Mouse (Mus musculus) megakaryocyte, embryonic 14.5 days (primary cell): ENCODE results near the gene Egfem1. TPM values are rescaled to one million over a fixed set of nuclear protein-coding genes. Genes with fewer than 3 reads are reported as not detected.

Experiments
- H3K27me3 ChIP-seq: replicated peaks from 2 replicates; pipeline ENCODE3; 2012; ENCODE audit warnings: inconsistent platforms
- H3K36me3 ChIP-seq: replicated peaks from 2 replicates; pipeline ENCODE3; 2012; ENCODE audit warnings: low read length, inconsistent platforms, mixed read lengths
- H3K4me1 ChIP-seq: 2 replicates; pipeline ENCODE4 v1.6.1; 2012; ENCODE audit warnings: inconsistent platforms
- H3K4me3 ChIP-seq: replicated peaks from 2 replicates; pipeline ENCODE3; 2012; ENCODE audit warnings: moderate library complexity, mild to moderate bottlenecking, inconsistent platforms
- H3K9me3 ChIP-seq: 2 replicates; pipeline ENCODE4 v1.6.1; 2012; ENCODE audit warnings: inconsistent platforms
- FLI1 ChIP-seq: IDR thresholded peaks from 2 replicates; pipeline ENCODE4 v1.6.1; 2012; ENCODE audit warnings: low read length, inconsistent platforms, mixed read lengths
- GATA1 ChIP-seq: IDR thresholded peaks from 3 replicates; pipeline ENCODE4 v1.6.1; 2012; ENCODE audit warnings: mixed read lengths, low read length, inconsistent platforms, borderline replicate concordance
- polyA plus RNA-seq: library from polyadenylated mRNA; stranded (reverse); fragments of >175 nt; gene quantifications from 2 replicates; pipeline ENCODE4 v1.2.3, GENCODE M21; 2012; ENCODE audit warnings: low replicate concordance; ENCODE audit not compliant: insufficient read depth

The Egfem1 gene
- polyA plus RNA-seq: not detected in 2 replicates

- peaks cover 3% of the 10 kb centered on the region; the same call in 1 of the 2 replicates for H3K4me1 ChIP-seq
- H3K4me3 ChIP-seq: peak within 1 kb of the TSS; percentile 14
- H3K27me3 ChIP-seq: peaks cover 26% of the 10 kb centered on the region
- H3K9me3 ChIP-seq: peaks cover 8% of the 10 kb centered on the region; the same call in 1 of the 2 replicates
- TF ChIP-seq FLI1 (no peak), GATA1 (no peak)
- H3K36me3 ChIP-seq: no peaks in the 10 kb centered on the region
Observed at GRCm38 (mm10) chr3:29081952-29082295, at the start of gene Egfem1. TSS of gene Egfem1 (plus strand) at chr3:29082023.

- Histone ChIP-seq H3K9me3 (no peaks in the 10 kb centered on the region), H3K4me1 (no peaks in the 10 kb centered on the region), H3K4me3 (no peak overlapping the region), H3K36me3 (no peaks in the 10 kb centered on the region), H3K27me3 (no peaks in the 10 kb centered on the region)
- TF ChIP-seq FLI1 (no peak), GATA1 (no peak)
Observed at GRCm38 (mm10) chr3:29033107-29033506, 48.7 kb upstream of the Egfem1 start.

GRCm38 (mm10) chr3:29036146-29036545 lies 45.7 kb upstream of the Egfem1 start:
- TF ChIP-seq GATA1 (no peak), FLI1 (no peak)
- Histone ChIP-seq H3K9me3 (peaks cover 4% of the 10 kb centered on the region; the same call in 1 of the 2 replicates), H3K36me3 (no peaks in the 10 kb centered on the region), H3K4me3 (no peak overlapping the region), H3K27me3 (no peaks in the 10 kb centered on the region), H3K4me1 (no peaks in the 10 kb centered on the region)

- Histone ChIP-seq H3K36me3 (no peaks in the 10 kb centered on the region), H3K27me3 (no peaks in the 10 kb centered on the region), H3K9me3 (peaks cover 4% of the 10 kb centered on the region; the same call in 1 of the 2 replicates), H3K4me1 (no peaks in the 10 kb centered on the region), H3K4me3 (no peak overlapping the region)
- TF ChIP-seq GATA1 (no peak), FLI1 (no peak)
Observed at GRCm38 (mm10) chr3:29036620-29037019, 45.2 kb upstream of the Egfem1 start.

- TF ChIP-seq GATA1 (no peak), FLI1 (no peak)
- Histone ChIP-seq H3K27me3 (no peaks in the 10 kb centered on the region), H3K4me3 (no peak overlapping the region), H3K9me3 (peaks cover 7% of the 10 kb centered on the region; the same call in 1 of the 2 replicates), H3K4me1 (no peaks in the 10 kb centered on the region), H3K36me3 (no peaks in the 10 kb centered on the region)
Observed at GRCm38 (mm10) chr3:29040064-29040463, 41.8 kb upstream of the Egfem1 start.

- no peak for TF ChIP-seq FLI1
- no peak for TF ChIP-seq GATA1
- no peaks in the 10 kb centered on the region for H3K36me3 ChIP-seq
- H3K4me1 ChIP-seq: no peaks in the 10 kb centered on the region
- H3K27me3 ChIP-seq: no peaks in the 10 kb centered on the region
- H3K9me3 ChIP-seq: peaks cover 5% of the 10 kb centered on the region
- H3K4me3 ChIP-seq: no peak overlapping the region
Observed at GRCm38 (mm10) chr3:29046281-29046680, 35.5 kb upstream of the Egfem1 start.

- TF ChIP-seq GATA1 (no peak), FLI1 (no peak)
- H3K27me3 ChIP-seq: no peaks in the 10 kb centered on the region
- no peak overlapping the region for H3K4me3 ChIP-seq
- no peaks in the 10 kb centered on the region for H3K4me1 ChIP-seq
- H3K9me3 ChIP-seq: peaks cover 5% of the 10 kb centered on the region
- no peaks in the 10 kb centered on the region for H3K36me3 ChIP-seq
Observed at GRCm38 (mm10) chr3:29047273-29047932, 34.4 kb upstream of the Egfem1 start.

GRCm38 (mm10) chr3:29063156-29063555 lies 18.7 kb upstream of the Egfem1 start:
- Histone ChIP-seq H3K4me1 (no peaks in the 10 kb centered on the region), H3K9me3 (no peaks in the 10 kb centered on the region), H3K36me3 (no peaks in the 10 kb centered on the region), H3K27me3 (no peaks in the 10 kb centered on the region), H3K4me3 (no peak overlapping the region)
- TF ChIP-seq FLI1 (no peak), GATA1 (no peak)

GRCm38 (mm10) chr3:29068428-29069098 lies 13.3 kb upstream of the Egfem1 start:
- H3K27me3 ChIP-seq: no peaks in the 10 kb centered on the region
- TF ChIP-seq FLI1 (no peak), GATA1 (no peak)
- no peaks in the 10 kb centered on the region for H3K4me1 ChIP-seq
- H3K4me3 ChIP-seq: no peak overlapping the region
- H3K9me3 ChIP-seq: peaks cover 5% of the 10 kb centered on the region
- H3K36me3 ChIP-seq: no peaks in the 10 kb centered on the region

- Histone ChIP-seq H3K36me3 (no peaks in the 10 kb centered on the region), H3K27me3 (no peaks in the 10 kb centered on the region), H3K4me1 (no peaks in the 10 kb centered on the region), H3K4me3 (no peak overlapping the region), H3K9me3 (peaks cover 5% of the 10 kb centered on the region)
- TF ChIP-seq GATA1: no peak
- TF ChIP-seq FLI1: no peak
Observed at GRCm38 (mm10) chr3:29071315-29071714, 10.5 kb upstream of the Egfem1 start.
